Mouse (Mus musculus) myocyte (in vitro differentiated cells): ENCODE measurements around the gene E030025P04Rik. TPM values are rescaled to one million over a fixed set of nuclear protein-coding genes. Genes with fewer than 3 reads are reported as not detected.

ENCODE experiments used
- H3K27me3 ChIP-seq: one replicate; pipeline ENCODE4 v1.6.1; 2011; ENCODE audit not compliant: control insufficient read depth, insufficient read depth, insufficient read length
- H3K36me3 ChIP-seq: one replicate; pipeline ENCODE4 v1.6.1; 2011; ENCODE audit not compliant: control insufficient read depth, insufficient read depth
- H3K4me2 ChIP-seq: one replicate; pipeline ENCODE4 v1.6.1; 2011; ENCODE audit warnings: low read depth, control low read depth
- H3K4me3 ChIP-seq: one replicate; pipeline ENCODE4 v1.5.1; 2011; ENCODE audit warnings: mild to moderate bottlenecking, control low read depth, moderate library complexity
- H3K79me2 ChIP-seq: one replicate; pipeline ENCODE4 v1.6.1; 2011; ENCODE audit not compliant: control insufficient read depth, insufficient read depth
- H3ac ChIP-seq: one replicate; pipeline ENCODE4 v1.6.1; 2011; ENCODE audit not compliant: control insufficient read depth, insufficient read length
- CEBPB ChIP-seq: IDR thresholded peaks from 2 replicates; pipeline ENCODE4 v1.6.1; 2011; ENCODE audit warnings: mild to moderate bottlenecking, moderate library complexity; ENCODE audit not compliant: poor library complexity, insufficient read depth, severe bottlenecking
- E2F4 ChIP-seq: IDR thresholded peaks from one replicate; pipeline ENCODE4 v1.6.1; 2011; ENCODE audit warnings: mild to moderate bottlenecking, control low read depth, moderate library complexity; ENCODE audit not compliant: insufficient read depth
- MAX ChIP-seq: IDR thresholded peaks from one replicate; pipeline ENCODE4 v1.6.1; 2011; ENCODE audit warnings: low read depth, mild to moderate bottlenecking, control low read depth
- MYOD1 ChIP-seq, 3 experiments: IDR thresholded peaks; one replicate each; pipeline ENCODE4 v1.6.1; 2011; ENCODE audit warnings: control low read depth in 2 of 3, low read depth in 2 of 3, mild to moderate bottlenecking in 2 of 3, moderate library complexity in 1 of 3; ENCODE audit not compliant: insufficient read length in 2 of 3, control insufficient read depth in 1 of 3
- MYOG ChIP-seq, 3 experiments: IDR thresholded peaks; one replicate each; pipeline ENCODE4 v1.6.1; 2011; ENCODE audit warnings: control low read depth in 2 of 3, low read depth in 2 of 3, mild to moderate bottlenecking in 2 of 3; ENCODE audit not compliant: insufficient read length in 2 of 3, control insufficient read depth in 1 of 3, insufficient read depth in 1 of 3
- POLR2A ChIP-seq: IDR thresholded peaks from one replicate; pipeline ENCODE4 v1.6.1; 2011; ENCODE audit warnings: low read depth, mild to moderate bottlenecking, control low read depth, moderate library complexity; ENCODE audit not compliant: insufficient read length
- POLR2AphosphoS2 ChIP-seq: IDR thresholded peaks from one replicate; pipeline ENCODE4 v1.6.1; 2011; ENCODE audit warnings: low read depth, control low read depth; ENCODE audit not compliant: insufficient read length
- REST ChIP-seq: IDR thresholded peaks from one replicate; pipeline ENCODE4 v1.6.1; 2011; ENCODE audit warnings: mild to moderate bottlenecking, control low read depth, moderate library complexity; ENCODE audit not compliant: insufficient read depth, insufficient read length
- SRF ChIP-seq: IDR thresholded peaks from one replicate; pipeline ENCODE4 v1.6.1; 2011; ENCODE audit warnings: low read depth; ENCODE audit not compliant: control insufficient read depth, insufficient read length
- TCF12 ChIP-seq: IDR thresholded peaks from one replicate; pipeline ENCODE4 v1.6.1; 2011; ENCODE audit warnings: mild to moderate bottlenecking, control low read depth; ENCODE audit not compliant: poor library complexity, insufficient read depth, severe bottlenecking
- TCF3 ChIP-seq: IDR thresholded peaks from one replicate; pipeline ENCODE4 v1.6.1; 2011; ENCODE audit warnings: low read depth, control low read depth; ENCODE audit not compliant: insufficient read length
- USF1 ChIP-seq: IDR thresholded peaks from one replicate; pipeline ENCODE4 v1.6.1; 2011; ENCODE audit warnings: low read depth, mild to moderate bottlenecking, control low read depth, moderate library complexity
- polyA plus RNA-seq: library from polyadenylated mRNA; unstranded; fragments of >200 nt; fragmentation: generic; extraction: Trizol; gene quantifications from one replicate; pipeline ENCODE4 v1.2.1, GENCODE M21; 2012; ENCODE audit warnings: missing spikeins

E030025P04Rik gene
- polyA plus RNA-seq, 1 experiment = not detected

- Histone ChIP-seq H3K27me3 (peaks cover 11% of the 10 kb centered on the region), H3K36me3 (no peaks in the 10 kb centered on the region), H3K79me2 (no peaks in the 10 kb centered on the region), H3K4me3 (no peak overlapping the region), H3ac (no peak overlapping the region), H3K4me2 (no peak overlapping the region)
- TF ChIP-seq POLR2AphosphoS2 (no peak), SRF (no peak), CEBPB (no peak), REST (no peak), MYOG (IDR thresholded peaks at IDR 0.05; ENCODE audit: control insufficient read depth in 1 of 3, insufficient read depth in 1 of 3, insufficient read length in 2 of 3, low read depth in 2 of 3) (no peak), MAX (no peak)
Measured at GRCm38 (mm10) chr11:109103386-109103785, 40.8 kb downstream of the E030025P04Rik start.

GRCm38 (mm10) chr11:109102646-109103045 lies 41.5 kb downstream of the E030025P04Rik start:
- Histone ChIP-seq H3K4me3 (no peak overlapping the region), H3K36me3 (no peaks in the 10 kb centered on the region), H3K4me2 (no peak overlapping the region), H3ac (no peak overlapping the region), H3K79me2 (no peaks in the 10 kb centered on the region), H3K27me3 (peaks cover 11% of the 10 kb centered on the region)
- no peak for TF ChIP-seq MAX
- no peak for TF ChIP-seq REST
- TF ChIP-seq MYOD1 (IDR thresholded peaks at IDR 0.05; ENCODE audit: control insufficient read depth in 1 of 3, insufficient read length in 2 of 3, low read depth in 2 of 3) = no peak
- no peak for TF ChIP-seq POLR2A
- no peak for TF ChIP-seq MYOG (IDR thresholded peaks at IDR 0.05; ENCODE audit: control insufficient read depth in 1 of 3, insufficient read depth in 1 of 3, insufficient read length in 2 of 3, low read depth in 2 of 3)
- no peak for TF ChIP-seq USF1
- TF ChIP-seq CEBPB = no peak
- no peak for TF ChIP-seq TCF3
- TF ChIP-seq POLR2AphosphoS2 = no peak
- no peak for TF ChIP-seq SRF
- no peak for TF ChIP-seq TCF12
- TF ChIP-seq E2F4 = no peak

- no peak for TF ChIP-seq POLR2A
- TF ChIP-seq POLR2AphosphoS2 = no peak
- no peak for TF ChIP-seq MAX
- TF ChIP-seq MYOD1 (IDR thresholded peaks at IDR 0.05; ENCODE audit: control insufficient read depth in 1 of 3, insufficient read length in 2 of 3, low read depth in 2 of 3) = no peak
- TF ChIP-seq TCF12 = no peak
- no peak for TF ChIP-seq MYOG (IDR thresholded peaks at IDR 0.05; ENCODE audit: control insufficient read depth in 1 of 3, insufficient read depth in 1 of 3, insufficient read length in 2 of 3, low read depth in 2 of 3)
- TF ChIP-seq CEBPB = no peak
- no peak for TF ChIP-seq SRF
- no peak for TF ChIP-seq REST
- no peak for TF ChIP-seq USF1
- TF ChIP-seq TCF3 = no peak
- TF ChIP-seq E2F4 = no peak
- Histone ChIP-seq H3K4me2 (no peak overlapping the region), H3K79me2 (no peaks in the 10 kb centered on the region), H3ac (no peak overlapping the region), H3K27me3 (peaks cover 11% of the 10 kb centered on the region), H3K4me3 (no peak overlapping the region), H3K36me3 (no peaks in the 10 kb centered on the region)
Measured at GRCm38 (mm10) chr11:109100266-109100665, 43.9 kb downstream of the E030025P04Rik start.

GRCm38 (mm10) chr11:109091821-109092220 lies 52.3 kb downstream of the E030025P04Rik start:
- H3K79me2 ChIP-seq = no peaks in the 10 kb centered on the region
- H3K36me3 ChIP-seq = no peaks in the 10 kb centered on the region
- no peak overlapping the region for H3K4me2 ChIP-seq
- H3K27me3 ChIP-seq = peaks cover 5% of the 10 kb centered on the region
- TF ChIP-seq MYOD1 (IDR thresholded peaks at IDR 0.05; ENCODE audit: control insufficient read depth in 1 of 3, insufficient read length in 2 of 3, low read depth in 2 of 3) (no peak), POLR2A (no peak), MAX (no peak), TCF3 (no peak), REST (no peak), MYOG (IDR thresholded peaks at IDR 0.05; ENCODE audit: control insufficient read depth in 1 of 3, insufficient read depth in 1 of 3, insufficient read length in 2 of 3, low read depth in 2 of 3) (no peak), POLR2AphosphoS2 (no peak), SRF (no peak), E2F4 (no peak), TCF12 (no peak), CEBPB (no peak), USF1 (no peak)
- no peak overlapping the region for H3ac ChIP-seq
- H3K4me3 ChIP-seq = no peak overlapping the region

Other genes with a start within 250 kb of the E030025P04Rik start
- gene Axin2, start 224.0 kb downstream of the E030025P04Rik start, polyA plus RNA-seq = 1.7 TPM
- not detected for gene Rgs9, start 153.8 kb upstream of the E030025P04Rik start, polyA plus RNA-seq
- gene Gna13, start 218.5 kb upstream of the E030025P04Rik start, polyA plus RNA-seq = 24.1 TPM